In the genomic region with DNA sequence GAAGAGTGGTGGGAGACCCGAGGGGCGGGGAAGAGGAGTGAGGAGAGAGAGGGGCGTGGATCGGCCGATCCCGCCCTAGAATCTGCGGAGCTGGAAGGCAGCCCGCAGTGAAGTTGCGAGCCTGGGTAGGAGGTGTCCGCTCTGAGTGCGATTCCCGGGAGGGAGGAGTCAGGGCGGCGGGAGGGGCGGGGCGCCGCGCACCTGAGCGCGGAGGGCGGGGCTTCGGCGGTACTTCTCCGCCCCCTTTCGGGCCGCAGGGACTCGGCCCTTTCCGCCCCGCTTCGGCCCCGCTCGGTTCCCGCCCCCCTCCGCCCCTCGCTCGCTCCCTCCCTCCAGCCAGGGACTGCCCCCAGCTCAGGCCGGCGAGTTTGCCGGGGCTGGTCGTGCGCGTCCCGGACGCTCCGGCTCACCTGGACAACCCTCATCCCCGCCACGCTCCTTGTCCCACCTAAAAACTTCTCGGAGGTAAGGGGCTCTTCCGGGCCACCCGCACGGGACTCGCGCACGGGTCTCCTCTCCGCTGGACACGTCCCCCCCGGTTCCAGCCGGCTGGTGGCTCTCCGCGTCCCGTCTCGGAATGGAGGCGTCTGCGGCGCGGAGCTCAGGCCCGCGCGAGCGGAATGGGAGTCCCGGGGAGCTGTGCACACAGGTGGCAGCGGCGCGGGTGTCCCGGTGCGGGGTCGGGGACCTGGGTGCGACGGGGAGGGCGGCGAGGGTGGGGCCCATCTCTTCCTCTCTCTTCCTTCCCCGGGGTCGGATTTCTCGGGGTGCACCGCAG, we compare ENCODE assay signal across 8 mouse cellular contexts. TPM values are rescaled to one million over a fixed set of nuclear protein-coding genes. Genes with fewer than 3 reads are reported as not detected.
A peak's percentile ranks its signal among the peaks of the same experiment; 100 is the strongest.
DNase-seq lines count a peak whose midpoint lies in the region; ATAC-seq lines count a peak whose summit lies in the region.

A gene (plus strand): TSS at position 338 of the 778 bp plus-strand sequence.

- ATAC-seq in frontal cortex, adult (ENCODE audit: low TSS enrichment): peak; percentile 58
- peak; percentile 89 for ATAC-seq in hindbrain, embryonic 14.5 days (ENCODE audit: low FRiP score)
- ATAC-seq in limb, embryonic 12.5 days (ENCODE audit: insufficient number of reproducible peaks, insufficient read depth, low FRiP score, low TSS enrichment, low read depth): peak; percentile 90
- peak; percentile 91 for ATAC-seq in midbrain, embryonic 12.5 days (ENCODE audit: low FRiP score, low read depth)

- WGBS in hindbrain, embryonic 14.5 days: under 1% methylated on average over 73 of the region's 85 CpGs
- WGBS in limb, embryonic 12.5 days: under 1% methylated on average over 69 of the region's 85 CpGs
- WGBS in midbrain, embryonic 12.5 days: under 1% methylated on average over 67 of the region's 85 CpGs

- peak within 1 kb of the TSS; percentile 98 for H3K4me2 ChIP-seq in hindbrain, embryonic 14.5 days (replicated peaks)
- peak within 1 kb of the TSS; percentile 93 for H3K4me2 ChIP-seq in limb, embryonic 12.5 days
- H3K4me2 ChIP-seq in midbrain, embryonic 12.5 days (replicated peaks): peak within 1 kb of the TSS; percentile 91

- peak within 1 kb of the TSS; percentile 66 for H3K9ac ChIP-seq in hindbrain, embryonic 14.5 days
- H3K9ac ChIP-seq in limb, embryonic 12.5 days (replicated peaks): peak within 1 kb of the TSS; percentile 73
- peak within 1 kb of the TSS; percentile 79 for H3K9ac ChIP-seq in midbrain, embryonic 12.5 days (replicated peaks)

- no peaks in the 10 kb centered on the region for H3K9me3 ChIP-seq in hindbrain, embryonic 14.5 days (ENCODE audit: control insufficient read depth, low read length)
- no peaks in the 10 kb centered on the region for H3K9me3 ChIP-seq in limb, embryonic 12.5 days
- H3K9me3 ChIP-seq in midbrain, embryonic 12.5 days: no peaks in the 10 kb centered on the region

- H3K4me1 ChIP-seq in hindbrain, embryonic 14.5 days (replicated peaks; ENCODE audit: control insufficient read depth, insufficient read depth, low read length): 0 out of 2 replicates have a peak, but pooled peaks cover 6% of the 10 kb centered on the region
- no peaks in the 10 kb centered on the region; the same call in 1 of the 2 replicates for H3K4me1 ChIP-seq in limb, embryonic 12.5 days (replicated peaks)
- peaks cover 14% of the 10 kb centered on the region for H3K4me1 ChIP-seq in midbrain, embryonic 12.5 days

- H3K27ac ChIP-seq in hindbrain, embryonic 14.5 days: no peak within 1 kb of the TSS; the same call in 1 of the 2 replicates
- H3K27ac ChIP-seq in limb, embryonic 12.5 days: 0 out of 2 replicates have a peak within 1 kb of the TSS, but pooled peaks have one; percentile 45
- H3K27ac ChIP-seq in midbrain, embryonic 12.5 days (replicated peaks): peak within 1 kb of the TSS; percentile 56; the same call in 1 of the 2 replicates

- peak; percentile 14 for DNase-seq in adipocyte (ENCODE audit: low spot score)
- DNase-seq in cerebellum, adult 8-10 months: peak; percentile 32
- peak; percentile 67 for DNase-seq in hindbrain, embryonic 14.5 days (ENCODE audit: low spot score)
- DNase-seq in spleen, adult 18-20 months: peak; percentile 28 to 56
- no peak for DNase-seq in T-cell, adult 2 months (ENCODE audit: low spot score)

- H3K27me3 ChIP-seq in hindbrain, embryonic 14.5 days (ENCODE audit: control insufficient read depth, insufficient read depth, low read length): peaks cover 22% of the 10 kb centered on the region; the same call in 1 of the 2 replicates
- H3K27me3 ChIP-seq in limb, embryonic 12.5 days: peaks cover 28% of the 10 kb centered on the region
- H3K27me3 ChIP-seq in midbrain, embryonic 12.5 days: peaks cover 24% of the 10 kb centered on the region

- H3K4me3 ChIP-seq in hindbrain, embryonic 14.5 days (replicated peaks; ENCODE audit: low read length): peak within 1 kb of the TSS; percentile 67
- H3K4me3 ChIP-seq in limb, embryonic 12.5 days (replicated peaks): peak within 1 kb of the TSS; percentile 77
- H3K4me3 ChIP-seq in midbrain, embryonic 12.5 days: peak within 1 kb of the TSS; percentile 89

- no peaks in the 10 kb centered on the region for H3K36me3 ChIP-seq in hindbrain, embryonic 14.5 days (replicated peaks; ENCODE audit: control insufficient read depth, insufficient read depth)
- no peaks in the 10 kb centered on the region for H3K36me3 ChIP-seq in limb, embryonic 12.5 days
- no peaks in the 10 kb centered on the region for H3K36me3 ChIP-seq in midbrain, embryonic 12.5 days

RNA-seq across cellular contexts. Expression of the gene that starts here (rescaled TPM):
- 4.3 and 4.9 TPM in 2 replicates for polyA plus RNA-seq in hindbrain, embryonic 14.5 days (2014; fragmentation: Nextera tagmentation; extraction: Ambion mirVana)
- 5.6 and 5.8 TPM in 2 replicates for polyA plus RNA-seq in limb, embryonic 12.5 days (2016; fragmentation: Nextera tagmentation; extraction: Ambion mirVana)
- 10.9 and 13.2 TPM in 2 replicates for polyA plus RNA-seq in midbrain, embryonic 12.5 days (2016; fragmentation: Nextera tagmentation; extraction: Ambion mirVana)
